Mouse (Mus musculus): ENCODE measurements at regions not wholly inside any gene's neighbourhood (a gene's known extent, or its start where the extent isn't known, plus 50 kb on each side); places are given as distances from the start of the nearest gene placed in this dataset.
"Not testable (repeated sequence)": the region's sequence is repeated elsewhere in the genome, so short reads cannot be mapped to it uniquely, and the experiment has no call there.

- no peak for DNase-seq (ENCODE audit: low read depth, low spot score)
Measured at GRCm38 (mm10) chr11:111957721-111958287, 824.2 kb upstream of the Sox9 start.

DNA sequence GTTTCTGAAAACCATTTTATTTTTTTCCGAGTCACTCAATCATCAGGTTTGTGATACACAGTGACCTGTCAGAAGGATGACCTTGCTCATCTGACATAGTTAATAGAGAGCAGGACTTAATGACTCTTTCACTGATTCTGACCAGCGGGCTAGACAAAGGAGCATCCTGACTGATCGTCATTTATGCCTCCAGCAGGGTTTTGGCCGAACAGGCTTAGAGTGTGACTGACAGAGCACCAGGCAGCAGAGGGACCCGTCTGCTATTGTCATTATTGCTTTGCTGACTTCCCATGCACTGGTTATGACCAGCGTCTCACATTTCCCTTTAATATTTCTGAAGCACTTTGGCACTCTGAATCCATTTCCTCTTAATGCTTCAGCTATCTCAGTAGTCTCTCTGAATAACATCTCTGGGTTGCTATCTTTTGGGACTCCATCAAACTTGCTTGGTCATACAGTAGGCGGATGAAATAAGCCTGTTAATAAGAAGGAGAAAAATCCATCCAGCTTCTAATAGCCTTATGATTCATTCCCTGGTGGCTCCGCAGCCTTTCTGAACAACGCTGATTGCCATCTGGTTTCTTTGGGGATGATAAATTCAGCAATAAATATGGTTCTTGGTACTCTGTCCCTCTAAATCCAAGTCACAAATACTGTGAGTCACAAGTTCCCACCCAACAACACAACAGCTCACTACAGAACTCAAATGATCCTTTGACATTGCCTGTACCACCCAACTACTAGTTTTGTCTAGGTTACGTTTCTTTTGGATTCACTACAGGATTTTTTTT is 820.8 kb upstream of the Sox9 start:
- DNase-seq (ENCODE audit: low read depth, low spot score), result no peak

- DNase-seq (ENCODE audit: low read depth, low spot score), result no peak
Measured at GRCm38 (mm10) chr11:111961846-111962245, 820.2 kb upstream of the Sox9 start.

- no peak for DNase-seq (ENCODE audit: low read depth, low spot score)
Measured at GRCm38 (mm10) chr11:111964066-111964465, 818.0 kb upstream of the Sox9 start.

GRCm38 (mm10) chr11:111966401-111966800 is 815.6 kb upstream of the Sox9 start:
- no peak for DNase-seq (ENCODE audit: low read depth, low spot score)

DNA sequence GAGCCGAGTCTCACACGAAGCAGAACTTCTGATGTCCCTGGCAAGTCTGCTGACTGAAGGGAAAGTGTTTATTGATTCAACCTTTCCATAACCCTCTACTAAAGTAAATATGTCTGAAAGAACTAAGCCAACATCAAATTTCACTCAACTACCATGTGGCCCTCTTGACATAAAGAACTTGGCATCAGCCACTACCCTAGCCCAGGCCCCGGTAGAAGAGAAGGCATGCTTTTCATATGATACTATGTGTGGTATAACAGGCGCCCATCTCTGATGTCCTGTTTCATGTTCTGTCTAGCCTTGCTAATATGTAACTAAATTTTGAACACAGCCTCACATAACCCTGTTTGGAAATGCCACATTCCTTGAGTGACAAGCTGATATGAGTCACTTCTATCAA is 811.0 kb upstream of the Sox9 start:
- no peak for DNase-seq (ENCODE audit: low read depth, low spot score)

DNA sequence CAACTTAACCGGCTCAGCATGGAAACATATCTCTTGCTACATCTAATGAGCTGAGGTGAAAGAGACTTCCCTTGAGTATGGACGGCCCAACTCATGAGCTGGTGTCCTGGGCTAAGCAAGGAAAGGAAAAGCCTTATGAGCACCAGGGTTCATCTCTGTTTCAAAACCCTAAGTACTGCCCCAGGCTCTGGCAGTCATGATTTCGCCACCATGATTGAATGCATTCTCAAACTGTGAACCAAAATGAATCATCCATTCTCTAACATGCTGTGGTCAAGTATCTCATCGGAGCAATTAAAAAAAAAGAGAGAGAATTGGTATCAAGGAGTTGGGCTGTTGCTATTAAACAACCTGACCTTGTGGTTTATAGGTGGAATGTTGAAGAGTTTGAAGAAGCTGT is 803.4 kb upstream of the Sox9 start:
- no peak for DNase-seq (ENCODE audit: low read depth, low spot score)

DNA sequence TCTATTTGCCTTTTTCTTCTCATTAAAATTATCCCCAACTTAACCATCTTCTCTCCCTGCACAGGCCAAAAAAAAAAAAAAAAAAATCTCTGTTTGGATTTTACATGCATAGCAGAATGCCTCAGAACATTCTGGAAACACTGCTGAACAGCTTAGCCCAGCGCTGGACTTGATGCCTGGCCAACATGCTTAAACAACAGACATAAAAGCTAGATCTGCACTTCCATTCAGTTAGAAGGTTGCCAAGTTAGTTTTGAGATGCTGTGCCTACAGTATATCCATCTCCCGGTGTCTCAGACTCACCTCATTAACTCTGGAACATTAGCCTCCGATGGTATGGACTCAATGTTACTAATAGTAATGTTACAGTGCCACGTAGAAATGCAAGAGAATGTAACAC is 785.6 kb upstream of the Sox9 start:
- DNase-seq (ENCODE audit: low read depth, low spot score), result no peak

- DNase-seq (ENCODE audit: low read depth, low spot score), result not testable (repeated sequence)
Measured at GRCm38 (mm10) chr11:112010848-112011247, 771.2 kb upstream of the Sox9 start.

GRCm38 (mm10) chr11:112017906-112018305 is 764.1 kb upstream of the Sox9 start:
- DNase-seq (ENCODE audit: low read depth, low spot score), result no peak

DNA sequence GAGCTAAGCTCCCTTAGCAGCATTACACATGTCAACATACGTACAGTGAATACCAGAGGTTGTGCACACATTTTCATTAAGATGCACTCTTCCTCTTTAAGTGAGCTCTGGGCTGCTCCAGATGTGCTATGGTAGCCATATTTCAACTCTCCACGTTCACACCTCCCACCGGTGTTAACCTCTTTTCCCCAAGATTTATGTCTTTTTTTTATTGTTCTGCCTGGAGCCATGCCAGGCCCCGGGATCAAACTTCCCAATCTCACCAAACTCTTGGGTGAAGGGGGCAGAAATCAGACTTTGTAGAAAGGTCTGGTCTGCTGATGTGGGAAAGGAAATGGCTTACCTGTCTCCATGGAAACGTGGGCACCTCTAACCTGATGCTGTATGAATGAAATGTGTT is 754.0 kb upstream of the Sox9 start:
- DNase-seq (ENCODE audit: low read depth, low spot score), result no peak

DNA sequence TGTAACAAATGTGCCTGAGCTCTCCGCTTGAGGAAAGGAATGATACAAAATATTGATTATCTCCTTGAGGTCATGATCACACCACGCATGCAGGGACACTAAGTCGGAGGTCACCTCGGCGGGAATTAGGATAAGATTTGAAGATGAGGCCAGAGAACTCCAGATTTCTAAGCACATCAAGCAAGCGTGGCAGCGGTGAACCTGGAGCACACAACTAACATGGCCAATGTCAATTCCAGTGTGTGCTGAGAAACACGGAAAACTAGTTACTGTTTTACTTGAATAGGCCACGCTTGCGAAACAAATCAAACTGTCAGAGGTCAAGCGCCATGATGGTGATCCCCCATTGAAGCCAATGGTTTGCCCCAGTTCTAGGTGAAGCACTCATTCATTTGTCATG is 743.3 kb upstream of the Sox9 start:
- DNase-seq (ENCODE audit: low read depth, low spot score), result no peak

DNA sequence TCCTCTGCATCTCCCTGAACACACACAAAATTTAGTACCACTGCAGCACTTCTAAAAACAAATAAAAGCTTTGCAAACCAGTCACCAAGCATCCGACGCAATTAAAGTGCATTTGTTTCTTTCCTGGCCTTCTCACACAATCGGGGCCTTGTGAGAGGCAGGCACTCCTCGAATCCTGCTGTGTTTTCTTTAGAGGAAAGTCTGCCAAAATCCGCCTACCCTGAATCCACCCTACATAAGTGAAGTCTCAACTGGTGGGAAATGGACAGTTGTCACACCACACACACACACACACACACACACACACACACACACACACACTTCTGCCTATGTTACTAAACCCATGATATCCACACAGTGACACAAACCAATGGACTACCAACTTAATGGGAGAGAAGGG is 737.6 kb upstream of the Sox9 start:
- no peak for DNase-seq (ENCODE audit: low read depth, low spot score)

DNA sequence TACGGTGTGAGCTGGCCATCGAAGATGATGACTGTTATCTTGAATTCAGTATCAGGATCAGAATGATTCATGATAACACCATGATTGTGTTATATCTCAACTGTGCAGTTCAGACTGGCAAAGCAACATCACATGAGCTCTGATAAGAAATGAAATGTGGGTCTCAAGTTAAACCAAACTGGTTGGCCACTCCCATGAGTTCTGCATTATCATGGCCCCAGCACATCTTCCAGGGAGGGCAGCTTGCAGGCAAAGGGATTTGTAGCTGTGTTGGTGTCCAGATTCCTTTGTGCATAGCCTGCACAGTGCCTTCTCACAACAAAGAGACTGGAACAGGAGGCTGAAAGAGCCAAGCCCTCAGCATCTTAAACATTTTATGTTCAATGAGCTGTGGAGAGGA is 736.7 kb upstream of the Sox9 start:
- DNase-seq (ENCODE audit: low read depth, low spot score), result no peak

GRCm38 (mm10) chr11:112050362-112050761 is 731.7 kb upstream of the Sox9 start:
- DNase-seq (ENCODE audit: low read depth, low spot score), result no peak

GRCm38 (mm10) chr11:112055591-112055990 is 726.4 kb upstream of the Sox9 start:
- no peak for DNase-seq (ENCODE audit: low read depth, low spot score)

DNA sequence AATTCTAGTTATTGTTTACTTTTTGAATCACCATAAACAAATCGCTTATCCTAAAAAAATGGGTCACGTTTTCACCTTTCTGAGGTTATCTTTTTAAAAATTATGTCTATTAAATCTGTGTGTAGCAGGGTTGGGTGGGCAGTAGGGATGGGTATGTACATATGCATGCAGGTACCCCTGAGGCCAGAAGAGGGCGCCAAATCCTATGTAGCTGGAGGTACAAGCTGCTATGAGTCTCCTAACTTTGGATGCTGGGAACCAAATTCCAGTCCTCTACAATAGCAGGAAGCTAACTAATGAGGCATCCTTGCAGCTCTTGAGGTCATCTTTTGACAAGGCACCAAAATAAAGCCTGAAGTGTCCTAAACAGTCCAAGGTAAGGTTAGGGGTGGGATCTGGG is 714.8 kb upstream of the Sox9 start:
- DNase-seq (ENCODE audit: low read depth, low spot score), result peak; percentile 68

GRCm38 (mm10) chr11:112068821-112069220 is 713.2 kb upstream of the Sox9 start:
- no peak for DNase-seq (ENCODE audit: low read depth, low spot score)

GRCm38 (mm10) chr11:112071571-112071970 is 710.5 kb upstream of the Sox9 start:
- no peak for DNase-seq (ENCODE audit: low read depth, low spot score)

- no peak for DNase-seq (ENCODE audit: low read depth, low spot score)
Measured at GRCm38 (mm10) chr11:112081386-112081785, 700.6 kb upstream of the Sox9 start.

GRCm38 (mm10) chr11:112083019-112083418 is 699.0 kb upstream of the Sox9 start:
- DNase-seq (ENCODE audit: low read depth, low spot score), result no peak

- DNase-seq (ENCODE audit: low read depth, low spot score), result no peak
Measured at GRCm38 (mm10) chr11:112092168-112092567, 689.9 kb upstream of the Sox9 start.

DNA sequence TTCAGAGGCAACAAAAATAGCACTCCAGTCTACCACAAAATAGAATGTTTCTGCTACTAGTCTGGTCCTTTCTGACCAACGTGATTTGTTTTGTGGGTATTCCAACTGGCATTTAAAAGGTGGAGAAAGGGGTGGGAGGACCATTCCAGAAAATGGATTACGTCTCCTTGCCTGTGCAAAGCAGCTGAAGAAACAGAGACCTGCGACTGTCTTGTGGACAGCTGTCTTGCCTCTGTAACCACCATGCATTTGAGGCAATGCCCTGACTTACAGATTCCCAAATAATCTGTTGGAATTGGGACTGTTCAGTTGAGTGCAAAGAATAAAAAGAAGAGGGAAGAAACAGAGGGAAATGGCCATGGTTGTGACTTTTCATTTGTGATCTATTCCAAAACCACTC is 687.0 kb upstream of the Sox9 start:
- no peak for DNase-seq (ENCODE audit: low read depth, low spot score)

DNA sequence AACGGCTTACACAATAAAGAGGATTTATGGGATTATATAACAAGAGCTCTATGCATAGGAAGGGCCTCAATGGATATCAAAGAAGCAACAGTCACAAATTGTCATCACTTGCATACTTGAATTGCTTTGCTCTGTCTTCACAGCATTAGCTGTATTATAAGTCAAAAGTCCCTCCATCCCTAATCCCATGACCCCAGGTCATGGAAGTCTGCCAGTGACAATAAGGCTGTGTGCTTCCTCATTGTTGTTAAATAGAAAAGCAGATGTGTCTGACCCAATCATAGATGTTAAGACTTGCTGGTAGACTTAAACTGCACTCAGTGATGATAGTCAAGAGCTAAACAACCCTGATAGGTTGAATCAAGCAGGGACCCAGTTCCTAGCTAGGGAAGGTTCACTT is 683.9 kb upstream of the Sox9 start:
- DNase-seq (ENCODE audit: low read depth, low spot score), result no peak
